Mouse (Mus musculus) testis, adult 2 months (tissue): ENCODE measurements around the gene Gm43064. TPM values are rescaled to one million over a fixed set of nuclear protein-coding genes. Genes with fewer than 3 reads are reported as not detected.

Experiments used
- H3K27ac ChIP-seq: fragments of 200-500 bp; 2 replicates; pipeline ENCODE4 v1.5.1; 2012; ENCODE audit warnings: low read depth, low read length; ENCODE audit not compliant: control insufficient read depth, insufficient read depth
- H3K27me3 ChIP-seq: fragments of 200-500 bp; 2 replicates; pipeline ENCODE4 v1.6.1; 2012; ENCODE audit warnings: mild to moderate bottlenecking, low read length, moderate library complexity; ENCODE audit not compliant: control insufficient read depth, insufficient read depth
- H3K36me3 ChIP-seq: fragments of 200-500 bp; 2 replicates; pipeline ENCODE4 v1.6.1; 2012; ENCODE audit warnings: mild to moderate bottlenecking, low read length; ENCODE audit not compliant: control insufficient read depth, insufficient read depth
- H3K4me1 ChIP-seq: fragments of 200-500 bp; 2 replicates; pipeline ENCODE4 v1.6.1; 2012; ENCODE audit warnings: low read length; ENCODE audit not compliant: control insufficient read depth, insufficient read depth
- H3K4me3 ChIP-seq: fragments of 200-500 bp; 2 replicates; pipeline ENCODE4 v1.5.1; 2012; ENCODE audit warnings: low read depth, mild to moderate bottlenecking, low read length, moderate library complexity, mixed read lengths; ENCODE audit not compliant: control insufficient read depth
- CTCF ChIP-seq: fragments of 200-500 bp; IDR thresholded peaks from 2 replicates; pipeline ENCODE4 v1.5.1; 2012; ENCODE audit warnings: low read depth, mild to moderate bottlenecking, inconsistent platforms, low read length, moderate library complexity; ENCODE audit not compliant: control insufficient read depth, insufficient read depth, insufficient replicate concordance
- POLR2A ChIP-seq: fragments of 200-500 bp; IDR thresholded peaks from 2 replicates; pipeline ENCODE4 v1.6.1; 2012; ENCODE audit warnings: low read depth, mild to moderate bottlenecking, inconsistent platforms, low read length, moderate library complexity; ENCODE audit not compliant: control insufficient read depth
- polyA plus RNA-seq: library from polyadenylated mRNA; depleted of rRNA; stranded (reverse); fragments of >200 nt; gene quantifications from 2 replicates; pipeline ENCODE4 v1.2.3, GENCODE M21; 2012

Gm43064 gene
- polyA plus RNA-seq, 1 experiment: 2.2 TPM

DNA sequence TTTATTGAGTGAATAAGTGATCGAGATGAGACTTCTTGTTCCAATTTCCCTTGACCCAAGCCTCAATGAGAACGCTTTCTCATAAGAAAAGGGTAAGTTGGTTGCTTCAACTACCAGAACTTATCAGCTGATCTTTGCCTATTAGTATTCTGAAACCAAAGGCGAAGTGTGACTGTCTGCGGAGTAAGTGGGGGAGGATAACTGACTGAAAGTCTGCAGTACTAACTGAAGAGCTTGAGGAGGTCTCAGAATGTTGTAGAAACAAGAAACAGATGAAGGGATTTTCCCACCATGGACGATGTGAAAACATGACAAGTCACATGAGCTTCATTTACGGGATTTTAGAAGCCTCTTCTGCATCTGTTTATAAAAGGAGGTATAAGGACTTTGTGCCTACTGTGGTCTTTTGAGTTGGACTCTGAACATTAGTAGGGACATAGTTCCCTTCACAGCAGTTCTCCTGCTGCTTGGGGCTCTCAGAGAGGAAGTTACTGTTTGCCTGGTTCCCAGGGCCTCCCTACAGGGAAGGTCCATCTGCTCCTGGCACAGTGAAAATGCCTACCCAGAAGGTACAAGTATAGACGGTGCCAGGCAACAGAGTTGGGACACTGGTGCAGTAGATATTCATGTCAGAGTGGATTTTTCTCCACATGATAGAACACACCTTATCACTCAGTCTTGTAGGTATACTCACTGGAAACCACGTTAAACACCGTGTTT is 41.4 kb downstream of the Gm43064 start:
- Histone ChIP-seq H3K27me3 (no peaks in the 10 kb centered on the region), H3K4me1 (no peaks in the 10 kb centered on the region), H3K4me3 (no peak overlapping the region), H3K36me3 (no peaks in the 10 kb centered on the region), H3K27ac (no peak overlapping the region)
- TF ChIP-seq CTCF (no peak), POLR2A (no peak)

DNA sequence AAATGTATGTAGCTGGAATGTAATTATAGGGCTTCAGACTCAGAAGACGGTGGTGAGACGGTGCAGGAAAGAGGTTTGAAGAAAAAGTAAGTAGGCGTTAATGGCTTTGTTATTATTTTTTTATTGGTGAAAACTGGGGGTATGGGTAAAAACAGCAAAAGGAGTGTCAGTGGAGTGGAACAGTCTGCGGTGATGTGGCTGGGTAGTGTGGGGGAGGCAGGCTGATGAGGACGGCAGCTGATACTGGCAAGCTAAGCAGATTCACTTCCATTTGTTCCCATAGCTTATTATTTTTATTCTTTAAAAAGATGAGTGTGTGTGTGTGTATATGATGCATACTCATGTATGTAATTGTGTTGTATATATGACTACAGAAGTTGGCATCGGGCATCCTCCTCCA is 42.1 kb downstream of the Gm43064 start:
- Histone ChIP-seq H3K27me3 (no peaks in the 10 kb centered on the region), H3K27ac (no peak overlapping the region), H3K4me1 (no peaks in the 10 kb centered on the region), H3K4me3 (no peak overlapping the region), H3K36me3 (no peaks in the 10 kb centered on the region)
- TF ChIP-seq CTCF (no peak), POLR2A (no peak)

DNA sequence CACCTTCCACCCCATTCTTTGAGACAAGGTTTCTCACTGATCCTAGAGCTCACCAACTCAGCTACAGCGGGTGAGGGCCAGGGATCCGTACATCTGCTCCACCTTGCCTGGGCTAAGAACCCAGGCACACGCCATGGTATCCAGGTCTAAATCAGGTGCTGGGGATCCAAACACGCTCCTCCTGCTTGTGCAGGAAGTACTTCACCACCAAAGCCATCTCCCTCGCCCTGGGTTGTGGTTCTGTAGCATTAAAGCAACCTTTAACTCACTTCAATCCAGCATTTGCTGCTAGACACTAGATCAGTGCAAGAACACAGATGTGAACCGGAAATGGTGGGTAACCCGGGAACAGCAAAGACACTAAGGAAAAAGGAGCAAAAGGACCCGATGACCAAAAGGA is 42.5 kb downstream of the Gm43064 start:
- H3K27me3 ChIP-seq: no peaks in the 10 kb centered on the region
- H3K4me1 ChIP-seq: no peaks in the 10 kb centered on the region
- no peak overlapping the region for H3K4me3 ChIP-seq
- H3K36me3 ChIP-seq: no peaks in the 10 kb centered on the region
- no peak overlapping the region for H3K27ac ChIP-seq
- no peak for TF ChIP-seq POLR2A
- TF ChIP-seq CTCF: no peak

DNA sequence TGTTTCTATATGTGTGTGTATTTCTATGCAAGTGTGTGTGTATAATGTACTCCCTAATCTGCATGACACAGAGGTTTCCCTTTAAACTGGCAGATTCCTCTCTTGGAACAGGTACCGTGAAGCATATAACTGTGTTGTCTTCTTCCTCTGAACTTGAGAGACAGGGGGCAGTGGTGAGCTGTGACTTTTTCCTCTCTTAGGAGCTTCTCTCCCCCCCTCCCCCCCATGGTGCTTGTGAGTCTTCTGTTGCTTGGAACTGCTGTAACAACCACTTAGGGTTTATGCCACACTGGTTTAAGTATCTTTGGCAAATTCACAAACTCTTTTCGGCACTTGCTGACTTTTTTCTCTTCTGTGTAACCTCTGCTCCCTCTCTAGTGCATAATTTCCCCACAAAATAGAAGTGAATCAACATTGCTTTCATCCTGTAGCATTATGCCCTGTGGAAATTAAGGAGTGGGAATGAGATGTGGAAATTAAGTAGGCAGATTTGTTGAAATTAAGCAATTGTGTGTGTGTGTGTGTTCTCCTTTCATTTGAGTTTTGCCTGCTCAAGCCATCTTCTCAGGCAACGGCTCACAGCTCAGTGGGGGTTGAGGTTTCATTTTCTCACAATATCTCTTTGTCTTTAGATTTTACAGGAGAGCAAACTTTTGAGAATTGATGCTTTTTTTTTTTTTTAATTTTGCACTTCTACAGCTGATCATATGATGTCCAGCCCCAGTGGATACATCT is 43.4 kb downstream of the Gm43064 start:
- no peaks in the 10 kb centered on the region for H3K4me1 ChIP-seq
- no peaks in the 10 kb centered on the region for H3K36me3 ChIP-seq
- H3K27ac ChIP-seq: no peak overlapping the region
- H3K4me3 ChIP-seq: no peak overlapping the region
- no peak for TF ChIP-seq CTCF
- TF ChIP-seq POLR2A: no peak
- no peaks in the 10 kb centered on the region for H3K27me3 ChIP-seq

DNA sequence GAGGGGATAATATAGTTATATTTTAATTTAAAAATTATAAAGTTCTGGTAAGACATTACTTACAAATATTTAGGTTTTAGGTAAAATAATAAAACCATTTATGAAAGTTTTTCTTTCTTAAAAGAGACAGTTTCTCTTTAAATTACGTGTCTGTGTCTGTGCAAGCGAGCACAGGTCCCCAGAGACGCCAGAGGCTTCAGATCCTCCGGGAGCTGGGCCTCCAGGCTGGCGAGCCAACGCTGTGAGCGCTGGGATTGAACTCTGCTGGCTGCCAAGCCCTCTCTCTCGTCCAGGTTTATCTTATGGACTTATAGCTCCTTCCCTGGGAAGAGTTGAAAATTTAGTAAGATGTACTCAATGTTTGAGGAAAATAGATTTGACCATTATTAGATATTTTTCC is 44.4 kb downstream of the Gm43064 start:
- Histone ChIP-seq H3K27me3 (no peaks in the 10 kb centered on the region), H3K4me1 (no peaks in the 10 kb centered on the region), H3K36me3 (no peaks in the 10 kb centered on the region), H3K27ac (no peak overlapping the region), H3K4me3 (no peak overlapping the region)
- no peak for TF ChIP-seq POLR2A
- TF ChIP-seq CTCF: no peak

DNA sequence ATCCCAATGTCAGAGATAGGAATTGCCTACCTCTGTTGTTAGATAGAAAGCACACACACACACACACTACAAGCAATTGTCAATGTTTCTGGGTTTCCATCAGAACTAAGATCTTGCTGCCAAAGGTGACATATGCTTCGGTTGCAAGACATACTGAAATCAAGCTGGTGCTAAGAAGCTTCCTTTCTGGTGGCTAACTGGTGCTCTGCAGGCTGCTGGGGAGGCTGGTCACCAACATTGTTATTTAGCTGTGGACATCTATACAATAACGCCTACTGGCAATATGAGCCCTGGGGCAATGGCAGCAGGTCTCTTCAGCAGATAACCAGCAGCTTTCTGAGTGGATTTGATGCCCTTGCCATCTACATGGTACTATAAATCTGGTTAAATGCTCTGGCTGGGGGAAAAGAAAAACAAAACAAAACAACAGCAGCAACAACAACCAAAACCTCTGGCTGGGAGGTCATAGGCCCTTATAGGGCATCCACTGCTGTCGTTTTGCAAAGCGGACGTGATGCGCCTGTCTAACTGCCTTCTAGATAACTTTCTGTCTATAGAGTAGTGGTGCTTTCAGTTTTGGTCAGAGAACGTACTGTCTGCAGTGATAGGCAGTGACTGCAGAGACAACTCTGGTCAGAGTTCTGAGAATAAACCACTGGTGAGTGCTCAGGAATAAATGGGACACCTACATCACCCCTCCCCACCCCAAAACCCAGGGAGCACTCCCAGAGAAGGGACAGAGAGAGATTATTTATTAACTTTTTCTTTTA is 47.8 kb downstream of the Gm43064 start:
- H3K27me3 ChIP-seq: no peaks in the 10 kb centered on the region
- H3K4me1 ChIP-seq: peaks cover 7% of the 10 kb centered on the region
- no peak overlapping the region for H3K27ac ChIP-seq
- TF ChIP-seq CTCF (no peak), POLR2A (no peak)
- no peak overlapping the region for H3K4me3 ChIP-seq
- H3K36me3 ChIP-seq: no peaks in the 10 kb centered on the region

DNA sequence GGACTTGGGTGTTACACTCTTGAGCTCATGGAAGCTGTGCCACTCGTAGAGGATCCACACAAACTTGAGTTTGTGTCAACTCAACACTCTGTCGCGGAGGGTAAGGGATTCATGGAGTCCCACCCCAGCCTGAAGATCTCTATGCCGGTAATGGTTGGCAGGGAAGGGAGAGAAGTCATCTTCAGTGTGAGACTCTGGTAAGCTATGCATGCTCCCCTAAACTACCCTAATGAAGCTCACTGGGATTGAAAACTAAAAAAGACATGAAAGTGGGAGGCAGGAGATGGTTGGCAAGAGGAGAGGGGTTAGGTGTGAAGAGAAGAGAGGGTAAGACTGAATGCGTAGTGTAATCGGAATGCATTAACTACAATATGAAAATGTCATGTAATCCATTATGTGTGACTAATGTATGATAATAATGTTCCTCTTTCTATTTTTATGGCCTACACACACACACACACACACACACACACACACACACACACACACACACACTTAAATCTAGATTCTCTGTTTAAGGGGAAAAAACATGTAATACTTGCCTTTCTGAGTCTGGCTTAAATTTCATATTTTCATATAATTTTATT is 48.7 kb downstream of the Gm43064 start:
- no peak for TF ChIP-seq POLR2A
- TF ChIP-seq CTCF: no peak
- Histone ChIP-seq H3K4me1 (peaks cover 7% of the 10 kb centered on the region), H3K27ac (no peak overlapping the region), H3K4me3 (no peak overlapping the region), H3K36me3 (no peaks in the 10 kb centered on the region), H3K27me3 (no peaks in the 10 kb centered on the region)
